Mouse (Mus musculus) lung, embryonic 16.5 days (tissue): Measurements from ENCODE around the gene Hes7. TPM values are rescaled to one million over a fixed set of nuclear protein-coding genes. Genes with fewer than 3 reads are reported as not detected.

Experiments
- ATAC-seq: fragments of 200-750 bp; cut with Nextera tagmentation; 2 replicates; pipeline ENCODE4 v1.8.0; 2017; ENCODE audit warnings: low read depth, mild to moderate bottlenecking, moderate library complexity
- H3K27ac ChIP-seq: fragments of 300-500 bp; sonication (generic); 2 replicates; pipeline ENCODE4 v1.5.1; 2014; ENCODE audit warnings: mild to moderate bottlenecking, control low read depth, low read length
- H3K27me3 ChIP-seq: fragments of 300-500 bp; sonication (generic); 2 replicates; pipeline ENCODE4 v1.6.1; 2014; ENCODE audit warnings: low read depth, low read length, mixed read lengths; ENCODE audit not compliant: control insufficient read depth, insufficient read depth
- H3K36me3 ChIP-seq: fragments of 300-500 bp; sonication (generic); 2 replicates; pipeline ENCODE4 v1.6.1; 2014; ENCODE audit warnings: low read length; ENCODE audit not compliant: control insufficient read depth, insufficient read depth
- H3K4me1 ChIP-seq: fragments of 300-500 bp; sonication (generic); replicated peaks from 2 replicates; pipeline ENCODE4 v1.6.1; 2014; ENCODE audit warnings: low read length, mixed read lengths; ENCODE audit not compliant: control insufficient read depth, insufficient read depth
- H3K4me2 ChIP-seq: fragments of 300-500 bp; sonication (generic); 2 replicates; pipeline ENCODE4 v1.6.1; 2014; ENCODE audit warnings: low read depth, low read length, control low read depth
- H3K4me3 ChIP-seq: fragments of 300-500 bp; sonication (generic); 2 replicates; pipeline ENCODE4 v1.5.1; 2014; ENCODE audit warnings: mild to moderate bottlenecking, low read length, control low read depth
- H3K9ac ChIP-seq: fragments of 300-500 bp; sonication (generic); 2 replicates; pipeline ENCODE4 v1.6.1; 2014; ENCODE audit warnings: low read length, control low read depth
- H3K9me3 ChIP-seq: fragments of 300-500 bp; sonication (generic); 2 replicates; pipeline ENCODE4 v1.6.1; 2016; ENCODE audit warnings: low read length; ENCODE audit not compliant: control insufficient read depth
- WGBS: fragments of 180-500 bp; shearing (Covaris S2); extraction: QIAGEN DNeasy Blood & Tissue Kit; methylation state at CpG from one replicate; pipeline ENCODE4 v1.1.7; 2014; 5-methylcytosine and 5-hydroxymethylcytosine counted together
- polyA plus RNA-seq: library from polyadenylated mRNA; unstranded; fragments of >200 nt; fragmentation: Nextera tagmentation; extraction: Ambion mirVana; gene quantifications from 2 replicates; pipeline ENCODE4 v1.2.1, GENCODE M21; 2015

The Hes7 gene
- polyA plus RNA-seq, 1 experiment from 2014 or later: 0.43 TPM

DNA sequence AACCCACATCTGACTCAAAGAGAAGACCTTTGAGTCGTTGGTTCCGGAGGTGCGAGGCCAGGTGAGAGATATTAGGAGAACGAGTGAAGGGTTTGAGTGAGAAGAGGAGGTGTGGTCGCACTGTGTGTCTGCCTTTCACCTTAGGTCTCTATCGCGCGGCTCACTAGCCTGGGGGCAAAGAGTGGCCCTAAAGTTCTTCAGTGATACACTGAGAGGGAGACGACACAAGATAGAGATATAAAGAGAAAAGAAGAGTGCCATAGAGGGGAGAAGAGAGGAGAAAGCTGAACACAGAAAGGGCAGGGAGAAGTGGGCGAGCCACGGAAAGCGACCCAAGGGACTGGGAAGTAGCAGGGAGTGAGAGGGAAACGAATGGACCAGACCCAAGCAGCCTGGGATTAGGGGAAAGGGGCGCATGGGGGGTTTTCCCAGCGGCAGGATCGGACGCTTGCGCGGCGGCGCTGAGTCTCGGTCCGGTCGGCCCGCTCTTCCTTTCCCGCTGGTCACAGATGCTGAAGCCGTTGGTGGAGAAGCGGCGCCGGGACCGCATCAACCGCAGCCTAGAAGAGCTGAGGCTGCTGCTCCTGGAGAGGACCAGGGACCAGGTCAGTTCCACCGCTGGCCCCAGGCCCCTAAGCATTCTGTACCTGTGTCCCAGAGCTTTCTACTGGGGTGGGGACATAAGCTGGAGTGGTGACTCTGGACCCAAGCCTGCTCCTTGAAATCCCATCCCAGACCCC is 967 bp downstream of the Hes7 start:
- peak overlapping the region; percentile 96; the same call in 1 of the 2 replicates for H3K27ac ChIP-seq
- WGBS: under 1% methylated on average over 31 of the region's 33 CpGs

DNA sequence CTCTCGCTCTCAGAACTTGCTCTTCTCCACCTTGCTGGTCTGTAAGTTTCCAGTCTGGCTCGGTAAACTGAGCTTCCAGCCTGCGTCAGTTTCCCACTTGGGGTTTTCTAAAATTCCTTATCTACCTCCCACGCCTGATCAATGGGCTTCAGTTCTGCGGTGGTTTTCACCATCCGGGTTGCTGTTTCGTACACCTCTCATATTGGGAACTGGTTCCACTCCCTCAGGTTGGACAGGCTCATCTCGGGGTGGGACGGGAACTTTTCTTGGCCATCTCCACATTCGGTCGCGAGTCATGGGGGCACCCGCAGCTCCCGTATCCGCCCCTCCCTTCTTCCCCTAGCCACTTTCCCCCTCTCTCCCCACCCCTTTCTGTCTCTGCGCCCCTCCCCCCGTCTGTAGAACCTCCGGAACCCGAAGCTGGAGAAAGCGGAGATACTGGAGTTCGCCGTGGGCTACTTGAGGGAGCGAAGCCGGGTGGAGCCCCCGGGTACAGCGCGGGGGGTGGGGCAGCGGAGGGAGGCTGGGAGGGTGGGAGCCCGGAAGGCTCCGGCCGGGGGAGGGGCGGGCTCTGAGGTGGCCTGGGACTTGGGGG is 1.6 kb downstream of the Hes7 start:
- peak; percentile 37; the same call in 1 of the 2 replicates for ATAC-seq
- Histone ChIP-seq H3K4me2 (peak overlapping the region; percentile 95), H3K27ac (peak overlapping the region; percentile 96), H3K4me1 (peaks cover 34% of the 10 kb centered on the region), H3K27me3 (no peaks in the 10 kb centered on the region), H3K4me3 (peak overlapping the region; percentile 68), H3K36me3 (no peaks in the 10 kb centered on the region), H3K9me3 (no peaks in the 10 kb centered on the region), H3K9ac (peak overlapping the region; percentile 81)
- WGBS: under 1% methylated on average over 28 of the region's 32 CpGs

More for the DNA sequence above, 967 bp downstream of the Hes7 start:
- H3K9me3 ChIP-seq: no peaks in the 10 kb centered on the region
- H3K9ac ChIP-seq: peak overlapping the region; percentile 81
- H3K36me3 ChIP-seq: no peaks in the 10 kb centered on the region
- ATAC-seq: no peak
- H3K4me1 ChIP-seq: peaks cover 29% of the 10 kb centered on the region
- peak overlapping the region; percentile 95 for H3K4me2 ChIP-seq
- H3K4me3 ChIP-seq: peak overlapping the region; percentile 68
- H3K27me3 ChIP-seq: no peaks in the 10 kb centered on the region

DNA sequence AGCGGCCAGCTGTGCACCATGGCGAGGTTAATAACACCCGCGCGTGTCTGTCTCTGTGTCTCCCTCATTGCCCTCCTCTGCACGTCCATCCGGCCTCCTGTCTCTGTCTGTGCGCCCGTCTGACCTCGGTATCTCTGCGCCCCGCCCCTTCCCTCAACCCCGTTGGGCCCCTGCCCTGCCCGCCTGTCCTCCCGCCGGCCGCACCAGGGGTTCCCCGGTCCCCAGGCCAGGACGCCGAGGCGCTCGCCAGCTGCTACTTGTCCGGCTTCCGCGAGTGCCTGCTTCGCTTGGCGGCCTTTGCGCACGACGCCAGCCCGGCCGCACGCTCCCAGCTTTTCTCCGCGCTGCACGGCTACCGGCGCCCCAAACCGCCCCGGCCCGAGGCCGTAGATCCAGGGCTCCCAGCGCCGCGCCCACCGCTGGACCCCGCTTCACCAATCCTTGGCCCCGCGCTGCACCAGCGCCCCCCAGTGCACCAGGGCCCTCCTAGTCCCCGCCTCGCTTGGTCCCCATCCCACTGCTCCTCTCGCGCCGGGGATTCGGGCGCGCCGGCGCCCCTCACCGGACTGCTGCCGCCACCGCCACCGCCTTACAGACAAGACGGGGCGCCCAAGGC is 2.2 kb downstream of the Hes7 start, which contains the start of gene 9130213A22Rik:
Gene 9130213A22Rik (minus strand): TSS at position 254 of the 616 bp plus-strand sequence.
- H3K9me3 ChIP-seq: no peaks in the 10 kb centered on the region
- peak within 1 kb of the TSS; percentile 68 for H3K4me3 ChIP-seq
- no peaks in the 10 kb centered on the region for H3K36me3 ChIP-seq
- under 1% methylated on average over 63 of the region's 66 CpGs for WGBS
- peak within 1 kb of the TSS; percentile 95 for H3K4me2 ChIP-seq
- ATAC-seq: peak; percentile 75
- H3K9ac ChIP-seq: peak within 1 kb of the TSS; percentile 81
- peaks cover 32% of the 10 kb centered on the region for H3K4me1 ChIP-seq
- H3K27me3 ChIP-seq: no peaks in the 10 kb centered on the region
- peak within 1 kb of the TSS; percentile 96 for H3K27ac ChIP-seq

GRCm38 (mm10) chr11:69123056-69123692 is 3.0 kb downstream of the Hes7 start:
- peak; percentile 4 for ATAC-seq
- Histone ChIP-seq H3K4me1 (peaks cover 32% of the 10 kb centered on the region), H3K36me3 (no peaks in the 10 kb centered on the region), H3K27me3 (no peaks in the 10 kb centered on the region), H3K27ac (peak overlapping the region; percentile 96), H3K4me2 (peak overlapping the region; percentile 95), H3K4me3 (peak overlapping the region; percentile 68), H3K9ac (peak overlapping the region; percentile 81), H3K9me3 (no peaks in the 10 kb centered on the region)
- under 1% methylated on average over 29 of the region's 29 CpGs for WGBS

DNA sequence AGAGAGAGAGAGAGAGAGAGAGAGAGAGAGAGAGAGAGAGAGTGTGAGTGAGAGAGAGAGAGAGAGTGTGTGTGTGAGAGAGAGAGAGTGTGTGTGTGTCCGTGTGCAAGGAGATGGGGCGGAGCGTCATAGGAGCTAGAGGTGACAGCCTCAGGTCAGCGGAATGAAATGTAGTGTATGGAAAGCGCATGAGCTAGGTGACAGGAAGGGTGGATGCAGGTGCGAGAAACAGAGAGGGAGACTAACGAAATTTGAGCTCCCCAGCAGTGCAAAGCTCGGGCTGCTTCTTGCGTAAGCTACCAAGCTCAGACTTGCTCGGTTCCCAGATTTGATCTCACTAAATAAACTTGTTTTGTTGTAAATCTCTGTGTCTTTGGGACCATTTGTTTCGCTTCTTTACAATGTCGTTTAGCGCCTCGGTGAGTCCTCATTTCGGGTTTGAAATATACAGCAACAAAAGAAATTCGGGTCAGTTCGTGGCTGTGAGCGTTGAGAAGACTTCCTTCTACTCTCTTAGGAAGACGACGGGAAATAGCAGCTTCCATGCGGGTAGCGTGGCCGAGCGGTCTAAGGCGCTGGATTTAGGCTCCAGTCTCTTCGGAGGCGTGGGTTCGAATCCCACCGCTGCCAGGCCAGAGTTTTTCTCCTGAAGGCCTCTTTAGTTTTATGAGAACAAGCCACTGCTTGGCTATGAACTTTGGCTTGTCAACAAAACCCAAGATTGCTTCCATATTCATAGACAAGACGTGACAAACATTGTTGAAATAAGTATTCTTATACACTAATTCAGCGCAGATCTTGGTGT is 3.7 kb downstream of the Hes7 start:
- Histone ChIP-seq H3K4me3 (peak overlapping the region; percentile 68), H3K4me2 (peak overlapping the region; percentile 95), H3K27ac (peak overlapping the region; percentile 92), H3K27me3 (no peaks in the 10 kb centered on the region), H3K9ac (peak overlapping the region; percentile 66), H3K9me3 (no peaks in the 10 kb centered on the region), H3K36me3 (no peaks in the 10 kb centered on the region), H3K4me1 (peaks cover 30% of the 10 kb centered on the region)
- ATAC-seq: peak; percentile 56
- under 1% methylated on average over 31 of the region's 31 CpGs for WGBS

DNA sequence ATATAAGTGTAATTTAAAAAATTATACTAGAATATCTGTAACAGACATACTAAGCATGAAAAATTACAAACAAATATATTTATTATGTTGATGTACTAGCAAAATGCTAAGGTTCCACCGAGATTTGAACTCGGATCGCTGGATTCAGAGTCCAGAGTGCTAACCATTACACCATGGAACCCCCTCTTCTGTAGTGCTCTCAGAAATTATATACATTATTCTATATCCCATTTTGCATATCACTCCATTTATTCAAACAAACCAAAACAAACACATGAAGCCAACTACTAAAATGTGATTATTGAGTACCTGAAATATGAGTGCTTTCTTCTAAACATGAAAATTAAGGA is 4.3 kb downstream of the Hes7 start:
- H3K4me2 ChIP-seq: no peak overlapping the region
- peaks cover 24% of the 10 kb centered on the region for H3K4me1 ChIP-seq
- peak; percentile 23; the same call in 1 of the 2 replicates for ATAC-seq
- no peak overlapping the region for H3K27ac ChIP-seq
- H3K9ac ChIP-seq: no peak overlapping the region
- H3K4me3 ChIP-seq: peak overlapping the region; percentile 68
- H3K9me3 ChIP-seq: no peaks in the 10 kb centered on the region
- 0% methylated on average over 3 of the region's 3 CpGs for WGBS
- H3K27me3 ChIP-seq: no peaks in the 10 kb centered on the region
- H3K36me3 ChIP-seq: no peaks in the 10 kb centered on the region

DNA sequence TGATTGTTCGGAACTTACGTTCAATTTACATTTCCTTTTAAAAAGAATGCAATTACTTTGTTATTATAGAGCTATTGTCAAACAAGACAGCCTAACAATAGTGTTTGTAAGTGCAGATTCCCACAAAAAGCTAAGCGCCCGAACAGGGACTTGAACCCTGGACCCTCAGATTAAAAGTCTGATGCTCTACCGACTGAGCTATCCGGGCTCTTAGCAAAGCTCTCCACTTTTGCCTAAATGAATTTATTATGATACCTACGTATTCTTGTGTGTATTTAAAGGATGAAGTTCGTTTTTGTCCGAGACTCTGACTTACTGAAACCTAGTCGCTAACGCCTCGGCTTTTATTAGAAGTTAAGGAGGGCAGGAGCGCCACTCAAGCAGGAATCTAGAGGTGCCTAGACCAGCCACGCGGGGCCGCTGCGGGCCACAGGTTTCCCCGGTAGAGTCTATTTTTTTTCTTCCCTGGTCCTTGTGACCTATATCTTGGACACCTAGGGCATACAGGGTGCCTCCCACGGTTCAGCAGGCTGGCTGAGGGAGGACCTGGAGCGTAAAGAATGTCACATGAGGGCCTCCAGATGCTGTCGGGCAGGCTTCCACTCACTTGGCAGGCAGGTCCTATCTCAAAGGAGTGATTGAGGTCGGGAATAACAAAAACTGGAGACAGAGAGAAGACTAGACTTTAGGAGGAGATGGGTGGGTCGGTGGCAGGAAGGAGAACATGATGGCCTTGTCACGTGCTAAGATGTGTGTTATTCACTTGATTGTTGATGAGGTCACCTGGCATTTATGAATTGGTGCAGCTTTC is 5.0 kb downstream of the Hes7 start:
- Histone ChIP-seq H3K4me2 (peak overlapping the region; percentile 71), H3K36me3 (no peaks in the 10 kb centered on the region), H3K27ac (peak overlapping the region; percentile 65), H3K9me3 (no peaks in the 10 kb centered on the region), H3K4me1 (peaks cover 18% of the 10 kb centered on the region), H3K9ac (peak overlapping the region; percentile 67), H3K4me3 (peak overlapping the region; percentile 72), H3K27me3 (no peaks in the 10 kb centered on the region)
- WGBS: under 1% methylated on average over 24 of the region's 24 CpGs
- ATAC-seq: peak; percentile 23

- peak within 1 kb of the TSS; percentile 72 for H3K4me3 ChIP-seq
- H3K4me1 ChIP-seq: peaks cover 13% of the 10 kb centered on the region
- H3K27ac ChIP-seq: peak within 1 kb of the TSS; percentile 65
- H3K36me3 ChIP-seq: no peaks in the 10 kb centered on the region
- H3K27me3 ChIP-seq: no peaks in the 10 kb centered on the region
- H3K9ac ChIP-seq: peak within 1 kb of the TSS; percentile 67
- H3K9me3 ChIP-seq: no peaks in the 10 kb centered on the region
- WGBS: 1% methylated on average over 3 of the region's 3 CpGs
- ATAC-seq: no peak
- peak within 1 kb of the TSS; percentile 71 for H3K4me2 ChIP-seq
These were observed 5.5 kb downstream of the Hes7 start, which contains the start of gene Aloxe3 for GRCm38 (mm10) chr11:69125852-69125918. Gene Aloxe3 (plus strand): TSS chr11:69125896.
